Mouse (Mus musculus) small intestine, adult 2 months (tissue): ENCODE results near the gene Ptprr. TPM values are rescaled to one million over a fixed set of nuclear protein-coding genes. Genes with fewer than 3 reads are reported as not detected.

ENCODE experiments used
- H3K27ac ChIP-seq: fragments of 200-500 bp; 2 replicates; pipeline ENCODE4 v1.5.1; 2012; ENCODE audit warnings: low read depth, low read length, control low read depth, inconsistent platforms; ENCODE audit not compliant: insufficient read depth
- H3K27me3 ChIP-seq: fragments of 200-500 bp; 2 replicates; pipeline ENCODE4 v1.6.1; 2012; ENCODE audit warnings: mild to moderate bottlenecking, moderate library complexity, low read length, inconsistent platforms; ENCODE audit not compliant: control insufficient read depth, insufficient read depth
- H3K36me3 ChIP-seq: fragments of 200-500 bp; 2 replicates; pipeline ENCODE4 v1.6.1; 2012; ENCODE audit warnings: mild to moderate bottlenecking, low read length, control low read depth, inconsistent platforms; ENCODE audit not compliant: control insufficient read depth, insufficient read depth
- H3K4me1 ChIP-seq: fragments of 200-500 bp; 2 replicates; pipeline ENCODE4 v1.6.1; 2012; ENCODE audit warnings: low read length, inconsistent platforms, mixed read lengths; ENCODE audit not compliant: control insufficient read depth, insufficient read depth, insufficient read length
- H3K4me3 ChIP-seq: fragments of 200-500 bp; 2 replicates; pipeline ENCODE4 v1.5.1; 2012; ENCODE audit warnings: low read depth, mild to moderate bottlenecking, control low read depth, inconsistent platforms, low read length, moderate library complexity
- CTCF ChIP-seq: fragments of 200-500 bp; IDR thresholded peaks from 2 replicates; pipeline ENCODE4 v1.5.1; 2012; ENCODE audit warnings: low read depth, mild to moderate bottlenecking, control low read depth, inconsistent platforms, low read length, moderate library complexity, mixed read lengths; ENCODE audit not compliant: insufficient replicate concordance, insufficient read length; ENCODE audit errors: extremely low read depth
- POLR2A ChIP-seq: fragments of 200-500 bp; IDR thresholded peaks from 2 replicates; pipeline ENCODE4 v1.6.1; 2012; ENCODE audit warnings: low read depth, mild to moderate bottlenecking, control low read depth, inconsistent platforms, low read length, moderate library complexity
- WGBS: fragments of 180-500 bp; shearing (Covaris S2); methylation state at CpG from one replicate; pipeline ENCODE4 v1.1.7; 2018; 5-methylcytosine and 5-hydroxymethylcytosine counted together
- polyA plus RNA-seq: library from polyadenylated mRNA; depleted of rRNA; stranded (reverse); fragments of >200 nt; gene quantifications from 2 replicates; pipeline ENCODE4 v1.2.3, GENCODE M21; 2012

The Ptprr gene
- polyA plus RNA-seq, 1 experiment: 29.9 TPM

GRCm38 (mm10) chr10:116132233-116132632, 114.2 kb downstream of the Ptprr start:
- WGBS: 72% methylated on average over 4 of the region's 4 CpGs
- no peaks in the 10 kb centered on the region for H3K27me3 ChIP-seq
- TF ChIP-seq CTCF (no peak), POLR2A (no peak)
- H3K4me3 ChIP-seq: no peak overlapping the region
- H3K4me1 ChIP-seq: no peaks in the 10 kb centered on the region
- no peak overlapping the region for H3K27ac ChIP-seq
- no peaks in the 10 kb centered on the region for H3K36me3 ChIP-seq

DNA sequence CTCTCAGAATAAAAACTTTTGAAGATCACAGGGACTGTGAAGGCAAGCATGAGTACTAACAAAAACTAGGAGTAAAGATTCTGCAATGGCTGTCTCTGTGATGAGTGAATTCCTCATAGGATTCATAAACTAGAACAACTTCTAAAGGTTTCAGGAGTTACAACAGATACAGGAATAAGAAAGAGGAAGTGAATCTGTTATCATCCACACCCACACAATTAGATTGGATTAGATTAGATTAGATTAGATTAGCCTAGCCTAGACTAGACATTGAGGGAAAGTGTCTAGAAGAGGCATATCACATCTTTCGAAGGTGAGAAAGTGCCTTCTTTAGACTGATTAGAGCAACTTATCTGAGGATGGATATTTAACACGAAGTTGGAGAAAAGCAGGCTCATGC, 117.2 kb downstream of the Ptprr start:
- WGBS: 69% methylated on average over 2 of the region's 2 CpGs
- no peak overlapping the region for H3K27ac ChIP-seq
- no peaks in the 10 kb centered on the region for H3K27me3 ChIP-seq
- no peak overlapping the region for H3K4me3 ChIP-seq
- TF ChIP-seq CTCF: no peak
- no peak for TF ChIP-seq POLR2A
- H3K36me3 ChIP-seq: no peaks in the 10 kb centered on the region
- no peaks in the 10 kb centered on the region for H3K4me1 ChIP-seq

- H3K4me3 ChIP-seq: no peak overlapping the region
- H3K4me1 ChIP-seq: no peaks in the 10 kb centered on the region
- H3K27ac ChIP-seq: no peak overlapping the region
- TF ChIP-seq CTCF (no peak), POLR2A (no peak)
- H3K36me3 ChIP-seq: no peaks in the 10 kb centered on the region
- 87% methylated on average over 8 of the region's 8 CpGs for WGBS
- no peaks in the 10 kb centered on the region for H3K27me3 ChIP-seq
These were observed 122.2 kb downstream of the Ptprr start for GRCm38 (mm10) chr10:116140226-116140625.

GRCm38 (mm10) chr10:116143684-116144083, 125.7 kb downstream of the Ptprr start:
- WGBS: 93% methylated on average over 10 of the region's 10 CpGs
- TF ChIP-seq CTCF (no peak), POLR2A (no peak)
- H3K36me3 ChIP-seq: no peaks in the 10 kb centered on the region

GRCm38 (mm10) chr10:116146091-116146490, 128.1 kb downstream of the Ptprr start:
- H3K4me1 ChIP-seq: no peaks in the 10 kb centered on the region
- no peak overlapping the region for H3K27ac ChIP-seq
- no peak for TF ChIP-seq POLR2A
- no peak for TF ChIP-seq CTCF
- H3K27me3 ChIP-seq: no peaks in the 10 kb centered on the region
- WGBS: 82% methylated on average over 9 of the region's 9 CpGs
- H3K4me3 ChIP-seq: no peak overlapping the region
- no peaks in the 10 kb centered on the region for H3K36me3 ChIP-seq

More at GRCm38 (mm10) chr10:116143684-116144083, 125.7 kb downstream of the Ptprr start:
- no peak overlapping the region for H3K27ac ChIP-seq
- H3K4me3 ChIP-seq: no peak overlapping the region
- H3K27me3 ChIP-seq: no peaks in the 10 kb centered on the region
- H3K4me1 ChIP-seq: no peaks in the 10 kb centered on the region

DNA sequence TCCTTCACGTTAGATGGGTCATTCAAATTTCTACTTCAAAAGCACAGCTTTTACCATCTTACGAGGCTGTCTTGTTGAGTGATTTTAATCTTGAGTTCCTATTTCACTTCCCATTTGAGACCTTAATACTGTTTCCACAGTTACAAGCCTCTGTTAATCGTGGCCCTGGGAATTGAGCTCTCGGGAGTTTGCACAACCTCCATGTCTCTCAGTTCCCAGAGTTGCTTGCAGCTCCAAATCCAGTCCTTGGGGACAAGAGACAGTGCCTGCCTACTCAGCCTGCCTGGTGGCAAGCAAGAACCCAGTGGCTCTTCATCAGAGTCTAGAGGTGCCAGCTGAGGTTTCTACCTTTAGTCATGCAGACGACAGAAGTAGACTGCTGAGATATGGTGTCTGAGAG, 136.7 kb downstream of the Ptprr start:
- no peak overlapping the region for H3K4me3 ChIP-seq
- H3K4me1 ChIP-seq: no peaks in the 10 kb centered on the region
- WGBS: 86% methylated on average over 5 of the region's 5 CpGs
- H3K27me3 ChIP-seq: no peaks in the 10 kb centered on the region
- H3K36me3 ChIP-seq: no peaks in the 10 kb centered on the region
- no peak for TF ChIP-seq CTCF
- no peak for TF ChIP-seq POLR2A
- no peak overlapping the region for H3K27ac ChIP-seq

GRCm38 (mm10) chr10:116156699-116157098, 138.7 kb downstream of the Ptprr start:
- H3K27me3 ChIP-seq: no peaks in the 10 kb centered on the region
- H3K27ac ChIP-seq: no peak overlapping the region
- no peaks in the 10 kb centered on the region for H3K4me1 ChIP-seq
- H3K36me3 ChIP-seq: no peaks in the 10 kb centered on the region
- no peak for TF ChIP-seq POLR2A
- TF ChIP-seq CTCF: no peak
- 70% methylated on average over 1 of the region's 1 CpGs for WGBS
- no peak overlapping the region for H3K4me3 ChIP-seq
